24 mouse cellular contexts compared by ENCODE assay signal in genomic region chr13:101711301-101711700, GRCm38 (mm10). TPM values are rescaled to one million over a fixed set of nuclear protein-coding genes. Genes with fewer than 3 reads are reported as not detected.
DNase-seq lines count a peak whose midpoint lies in the region; ATAC-seq and TF ChIP-seq lines count a peak whose summit lies in the region.
"Had no signal": no experiment of that assay in that cellular context is flagged by ENCODE, and none has a peak within 500 bp of the region (broad histone marks: within the 10 kb centered on the region; RNA-seq: fewer than 3 reads in every experiment).

No protein-coding gene starts in this region.

- no peak for TF ChIP-seq CTCF in spleen, adult 2 months (IDR thresholded peaks at IDR 0.05; ENCODE audit: extremely low read depth, insufficient read depth, insufficient read length, insufficient replicate concordance)

- 34% methylated on average over 2 of the region's 2 CpGs for WGBS in spleen, adult 2 months
- 93% methylated on average over 2 of the region's 2 CpGs for WGBS in hindbrain, embryonic 13.5 days

- ATAC-seq in megakaryocyte, adult 5-6 weeks (ENCODE audit: poor library complexity, severe bottlenecking), result peak; percentile 38; the same call in 1 of the 2 replicates
- no peak for ATAC-seq in hindbrain, embryonic 13.5 days (ENCODE audit: low FRiP score)
- ATAC-seq: forebrain, embryonic 16.5 days; intestine, embryonic 16.5 days had no signal

- no peaks in the 10 kb centered on the region for H3K9me3 ChIP-seq in hindbrain, embryonic 13.5 days
- H3K9me3 ChIP-seq: embryonic facial prominence, embryonic 10.5 days; forebrain, embryonic 10.5 days; hindbrain, embryonic 15.5 days; kidney, embryonic 15.5 days had no signal

- DNase-seq in spleen, adult 2 months (ENCODE audit: low read depth in 1 of 2, low spot score in 2 of 2), result no peak
- no peak for DNase-seq in spleen, postnatal 10 days (ENCODE audit: low spot score in 2 of 2)
- DNase-seq in CD4-positive helper T cell, adult 2 months (ENCODE audit: low read depth, low spot score), result peak; percentile 75
- no peak for DNase-seq in retina, embryonic 14.5 days (ENCODE audit: low spot score)
- no peak for DNase-seq in right cerebral cortex, postnatal 25 days
- DNase-seq: adrenal gland, postnatal 25 days; cerebellum, adult 9-11 months; gastrocnemius, postnatal 14 days; heart, postnatal 36 days; lung, embryonic 14.5 days; lung, postnatal 36 days; right cerebral cortex, postnatal 14 days; spleen, adult 18-20 months had no signal

- no peaks in the 10 kb centered on the region for H3K27me3 ChIP-seq in spleen, adult 2 months (ENCODE audit: control insufficient read depth, insufficient read depth, low read length)
- H3K27me3 ChIP-seq in hindbrain, embryonic 13.5 days, result no peaks in the 10 kb centered on the region
- H3K27me3 ChIP-seq: hindbrain, embryonic 15.5 days; kidney, embryonic 15.5 days had no signal

- H3K4me3 ChIP-seq in spleen, adult 2 months (ENCODE audit: extremely low read depth, insufficient read depth, insufficient read length), result no peak overlapping the region
- no peak overlapping the region for H3K4me3 ChIP-seq in brown adipose tissue, adult 24 weeks (ENCODE audit: insufficient read depth, low read depth, low read length)
- H3K4me3 ChIP-seq in hindbrain, embryonic 13.5 days, result no peak overlapping the region
- H3K4me3 ChIP-seq: embryonic facial prominence, embryonic 10.5 days; forebrain, embryonic 10.5 days; hindbrain, embryonic 15.5 days; kidney, embryonic 15.5 days; left cerebral cortex, adult 2 months had no signal

- H3K9ac ChIP-seq in hindbrain, embryonic 13.5 days, result no peak overlapping the region
- H3K9ac ChIP-seq: hindbrain, embryonic 15.5 days; kidney, embryonic 15.5 days; liver, embryonic 14.5 days; lung, embryonic 14.5 days had no signal

- H3K27ac ChIP-seq in spleen, adult 2 months (ENCODE audit: insufficient read depth, low read length), result peak overlapping the region; percentile 24; the same call in 1 of the 2 replicates
- peak overlapping the region; percentile 22; the same call in 1 of the 2 replicates for H3K27ac ChIP-seq in brown adipose tissue, adult 24 weeks (replicated peaks; ENCODE audit: low read depth, low read length)
- H3K27ac ChIP-seq in hindbrain, embryonic 13.5 days, result no peak overlapping the region
- H3K27ac ChIP-seq: embryonic facial prominence, embryonic 10.5 days; forebrain, embryonic 10.5 days; hindbrain, embryonic 15.5 days; kidney, embryonic 15.5 days; left cerebral cortex, adult 2 months; liver, embryonic 14.5 days had no signal

- peaks cover 10% of the 10 kb centered on the region for H3K36me3 ChIP-seq in spleen, adult 2 months (ENCODE audit: control insufficient read depth, insufficient read depth, low read length)
- H3K36me3 ChIP-seq in hindbrain, embryonic 13.5 days, result peaks cover 19% of the 10 kb centered on the region

- H3K4me2 ChIP-seq in hindbrain, embryonic 13.5 days, result no peak overlapping the region
- H3K4me2 ChIP-seq: hindbrain, embryonic 15.5 days; kidney, embryonic 15.5 days; lung, embryonic 14.5 days had no signal

- no peak for TF ChIP-seq POLR2A in spleen, adult 2 months (IDR thresholded peaks at IDR 0.05; ENCODE audit: low read depth, low read length)

- peaks cover 18% of the 10 kb centered on the region for H3K4me1 ChIP-seq in spleen, adult 2 months (ENCODE audit: control insufficient read depth, insufficient read depth, insufficient read length)
- peaks cover 12% of the 10 kb centered on the region for H3K4me1 ChIP-seq in brown adipose tissue, adult 24 weeks (ENCODE audit: control insufficient read depth, insufficient read depth, insufficient read length, low read length)
- H3K4me1 ChIP-seq in hindbrain, embryonic 13.5 days (replicated peaks), result no peaks in the 10 kb centered on the region
- H3K4me1 ChIP-seq: embryonic facial prominence, embryonic 10.5 days; hindbrain, embryonic 15.5 days had no signal

RNA-seq across cellular contexts. Expression of gene Pik3r1, which starts 56.7 kb away (rescaled TPM):
- 17.1 and 18.4 TPM in 2 replicates for polyA plus RNA-seq in spleen, adult 2 months (2012; rRNA removed)
- 52.1 and 81.4 TPM in 2 replicates for polyA plus RNA-seq in brown adipose tissue, adult 24 weeks (2012; ENCODE audit: insufficient read depth, insufficient read length, missing spikeins)
- total RNA-seq in megakaryocyte, adult 5-6 weeks (2015), result 67.7 and 93.8 TPM in 2 replicates
- 56.5 and 69.6 TPM in 2 replicates for total RNA-seq in megakaryocyte, adult 5-6 weeks (2017)
- 46.8 and 46.9 TPM in 2 replicates for polyA plus RNA-seq in hindbrain, embryonic 13.5 days (2015; fragmentation: Nextera tagmentation; extraction: Ambion mirVana)
